Mouse (Mus musculus) lung, adult 2 months (tissue): Measurements from ENCODE around the gene Fam169b. TPM values are rescaled to one million over a fixed set of nuclear protein-coding genes. Genes with fewer than 3 reads are reported as not detected.

Experiments used
- DNase-seq: peaks from one replicate; pipeline ENCODE4 v3.0.0; 2022
- H3K4me1 ChIP-seq: fragments of 200-500 bp; 2 replicates; pipeline ENCODE4 v1.6.1; 2011; ENCODE audit warnings: low read length; ENCODE audit not compliant: control insufficient read depth, insufficient read depth
- H3K4me3 ChIP-seq: fragments of 200-500 bp; replicated peaks from 2 replicates; pipeline ENCODE3; 2011; ENCODE audit warnings: low read depth, mild to moderate bottlenecking, control low read depth, low read length; ENCODE audit errors: extremely low read depth
- CTCF ChIP-seq: fragments of 200-500 bp; IDR thresholded peaks from 2 replicates; pipeline ENCODE4 v1.5.1; 2011; ENCODE audit warnings: mild to moderate bottlenecking, low read length, control low read depth; ENCODE audit not compliant: insufficient read depth
- POLR2A ChIP-seq: fragments of 200-500 bp; IDR thresholded peaks from 2 replicates; pipeline ENCODE4 v1.6.1; 2011; ENCODE audit warnings: low read depth, mild to moderate bottlenecking, control low read depth, low read length, borderline replicate concordance; ENCODE audit errors: extremely low read depth
- WGBS: fragments of 180-500 bp; shearing (Covaris S2); methylation state at CpG from one replicate; pipeline ENCODE4 v1.1.7; 2018; 5-methylcytosine and 5-hydroxymethylcytosine counted together
- polyA plus RNA-seq: library from polyadenylated mRNA; depleted of rRNA; stranded (reverse); fragments of >200 nt; gene quantifications from 2 replicates; pipeline ENCODE4 v1.2.3, GENCODE M21; 2012; rRNA removed

The Fam169b gene
- polyA plus RNA-seq, 1 experiment: 3.7 TPM

DNA sequence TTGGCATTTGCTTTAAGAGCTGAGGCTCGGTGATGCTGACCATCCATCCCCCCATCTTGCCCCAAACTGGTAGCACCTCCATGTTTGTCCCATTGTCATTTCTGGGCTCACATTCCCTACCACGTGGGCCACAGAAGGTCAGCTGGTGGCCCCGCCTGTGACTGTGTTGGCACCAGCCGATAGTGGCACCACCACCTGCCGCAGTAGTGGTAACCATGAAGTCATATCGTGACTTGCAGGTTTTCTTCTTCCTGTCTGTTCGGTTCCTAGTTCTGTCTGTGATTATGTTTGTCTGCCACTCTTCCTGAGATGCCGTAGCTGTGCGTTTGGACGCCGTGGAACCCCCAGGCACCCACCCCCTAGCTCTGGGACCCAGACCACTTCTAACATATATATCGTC is 95.3 kb downstream of the Fam169b start:
- WGBS: 68% methylated on average over 12 of the region's 12 CpGs
- no peak overlapping the region for H3K4me3 ChIP-seq
- no peak for DNase-seq
- no peaks in the 10 kb centered on the region for H3K4me1 ChIP-seq
- TF ChIP-seq POLR2A (no peak), CTCF (no peak)

DNA sequence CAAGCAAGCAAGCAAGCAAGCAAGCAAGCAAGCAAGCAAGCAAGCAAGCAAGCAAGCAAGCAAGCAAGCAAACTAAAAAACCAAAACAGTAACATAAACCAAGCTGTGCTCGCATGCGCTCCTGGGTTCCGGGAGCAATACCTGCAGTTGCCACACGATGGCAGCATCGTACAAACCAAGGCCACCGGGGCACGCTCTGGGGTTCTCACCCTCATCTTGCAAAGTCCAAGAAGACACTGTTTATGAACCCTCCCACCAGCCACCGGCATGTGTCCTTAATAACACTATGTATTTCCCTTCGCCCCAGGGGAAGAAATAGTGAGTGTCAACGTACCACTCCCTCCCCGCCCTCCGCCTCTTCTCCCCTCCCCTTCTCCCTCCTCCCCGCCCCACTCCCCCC is 96.1 kb downstream of the Fam169b start:
- H3K4me1 ChIP-seq: no peaks in the 10 kb centered on the region
- no peak for TF ChIP-seq POLR2A
- peak; percentile 96 for TF ChIP-seq CTCF
- H3K4me3 ChIP-seq: no peak overlapping the region
- DNase-seq: peak; percentile 62
- WGBS: 0% methylated on average over 11 of the region's 13 CpGs

DNA sequence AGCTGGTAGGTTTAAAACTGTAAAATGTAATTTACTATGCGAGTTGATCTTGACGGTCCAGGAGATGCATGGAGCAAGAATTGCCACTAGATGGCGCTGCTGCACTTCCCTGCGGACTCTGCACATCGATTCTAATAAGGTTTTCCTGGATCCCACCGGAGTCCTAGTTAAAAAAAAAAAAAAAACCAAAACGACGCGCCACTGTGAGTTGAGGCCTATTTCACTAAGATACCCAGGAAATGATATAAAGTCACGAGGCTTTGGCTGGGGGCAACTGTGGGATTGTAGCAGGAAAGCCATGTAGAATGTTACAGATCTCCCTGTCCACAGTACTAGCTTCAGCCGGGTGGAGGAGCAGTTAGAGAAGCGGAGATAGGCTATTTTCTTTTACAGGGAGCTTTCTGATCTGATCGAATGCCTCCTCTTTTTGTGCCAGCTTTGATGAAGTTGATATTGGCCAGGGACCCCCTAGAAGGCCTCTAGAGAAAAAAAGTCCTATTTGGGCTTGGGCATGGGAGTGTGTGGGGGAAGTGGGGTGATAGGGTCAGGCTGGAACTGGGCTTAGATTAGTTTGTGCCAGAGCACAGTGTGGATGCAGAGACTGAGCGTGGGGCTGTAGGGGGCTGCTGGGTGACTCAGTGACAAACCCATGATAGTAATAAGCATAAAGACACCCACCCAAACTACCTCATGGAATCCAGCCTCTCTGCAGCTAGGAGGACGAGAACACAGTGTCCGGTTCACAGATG is 100.6 kb downstream of the Fam169b start:
- peak; percentile 44 for DNase-seq
- WGBS: 19% methylated on average over 16 of the region's 16 CpGs
- no peak overlapping the region for H3K4me3 ChIP-seq
- no peaks in the 10 kb centered on the region for H3K4me1 ChIP-seq
- peak; percentile 98 for TF ChIP-seq CTCF
- no peak for TF ChIP-seq POLR2A

DNA sequence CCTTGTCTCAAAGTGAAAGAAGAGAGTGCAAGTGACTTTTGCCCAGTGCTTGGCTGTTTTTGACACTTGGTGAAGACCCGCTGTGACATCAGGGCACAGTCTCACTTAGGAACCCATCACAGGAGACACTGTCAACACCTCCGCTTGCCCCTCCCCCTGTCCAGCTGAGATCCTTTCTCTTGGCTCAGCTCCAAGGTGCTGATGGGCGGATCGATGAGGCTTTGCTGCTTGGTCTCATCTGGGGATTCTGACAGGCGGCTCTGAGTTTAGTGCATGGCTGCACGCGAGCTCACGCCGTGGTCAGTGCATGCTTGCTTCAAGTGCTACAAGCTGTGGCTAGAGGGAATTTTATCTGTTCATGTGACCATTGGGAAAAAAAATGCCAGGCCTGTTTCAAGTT is 108.5 kb downstream of the Fam169b start:
- no peak for DNase-seq
- Histone ChIP-seq H3K4me1 (no peaks in the 10 kb centered on the region), H3K4me3 (no peak overlapping the region)
- TF ChIP-seq CTCF: no peak
- no peak for TF ChIP-seq POLR2A
- WGBS: 26% methylated on average over 9 of the region's 9 CpGs

DNA sequence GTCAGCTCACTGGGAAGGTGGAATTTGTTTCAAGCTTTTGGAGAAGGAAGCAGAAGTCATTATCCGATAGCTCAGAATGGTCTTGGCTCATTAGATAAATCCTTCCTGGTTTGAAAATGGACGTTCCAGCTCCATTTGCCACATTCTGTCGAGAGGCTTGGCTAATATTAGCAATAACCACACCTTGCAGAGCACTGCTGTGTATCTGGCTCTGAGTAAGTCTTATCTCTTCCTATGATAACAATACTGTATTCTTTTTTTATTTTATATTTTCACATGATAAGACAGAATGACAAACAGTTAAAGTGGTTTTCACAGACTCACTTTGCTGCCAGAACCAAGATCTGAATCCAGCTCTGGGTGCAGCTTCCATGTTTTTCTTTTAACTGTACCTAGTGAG is 113.1 kb downstream of the Fam169b start:
- Histone ChIP-seq H3K4me3 (no peak overlapping the region), H3K4me1 (no peaks in the 10 kb centered on the region)
- TF ChIP-seq POLR2A: no peak
- TF ChIP-seq CTCF: no peak
- no peak for DNase-seq
- WGBS: 57% methylated on average over 3 of the region's 3 CpGs

DNA sequence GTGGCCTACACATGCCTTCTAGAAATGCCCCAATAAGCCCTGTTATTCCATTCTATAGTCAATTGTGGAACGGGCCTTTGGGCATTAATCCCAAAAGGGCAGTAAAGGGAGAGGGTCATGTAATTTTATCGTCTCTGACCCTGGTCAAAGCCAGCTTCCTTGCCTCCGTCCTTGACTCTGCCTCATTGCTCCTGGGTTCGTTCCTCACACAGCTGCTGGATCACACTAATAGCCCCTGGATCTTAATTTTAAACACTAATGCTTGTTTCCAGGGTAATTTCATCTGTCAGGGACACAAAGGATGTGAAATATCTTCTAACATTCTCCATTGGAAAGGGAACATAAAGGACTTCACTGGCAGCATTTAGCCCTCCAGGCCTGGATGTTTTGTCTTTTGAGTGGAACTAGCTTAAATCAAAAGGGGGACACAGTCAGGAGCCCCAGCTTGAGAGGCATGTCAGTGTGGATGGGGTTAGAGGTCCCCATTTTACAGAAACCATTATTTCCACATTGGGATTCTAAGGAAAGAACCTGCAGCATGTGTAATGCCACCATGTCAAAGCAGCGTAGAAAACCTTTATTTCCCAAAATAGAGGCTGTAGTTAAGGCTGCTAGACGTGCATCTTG is 122.2 kb downstream of the Fam169b start:
- WGBS: 77% methylated on average over 6 of the region's 6 CpGs
- Histone ChIP-seq H3K4me3 (no peak overlapping the region), H3K4me1 (no peaks in the 10 kb centered on the region)
- TF ChIP-seq CTCF: no peak
- TF ChIP-seq POLR2A: no peak
- DNase-seq: no peak

DNA sequence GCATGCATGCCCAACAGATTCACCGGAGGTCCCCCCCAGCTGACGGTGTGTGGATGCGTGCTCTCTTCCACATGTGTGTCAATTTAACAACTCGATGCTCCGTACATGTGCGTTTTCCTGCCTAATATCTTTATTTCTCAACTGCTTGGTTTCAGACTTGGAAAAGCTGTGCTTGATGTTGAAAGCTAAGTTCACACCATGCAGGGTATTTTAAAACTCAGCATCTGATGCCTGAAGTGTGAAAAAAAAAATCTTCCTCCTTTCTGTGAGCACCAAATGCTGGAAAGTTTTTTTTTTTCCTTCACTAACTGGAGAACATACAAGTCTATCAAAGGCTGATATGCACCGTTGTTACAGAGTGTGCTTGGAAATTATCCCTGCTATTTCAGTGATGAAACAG is 126.9 kb downstream of the Fam169b start:
- WGBS: 84% methylated on average over 7 of the region's 7 CpGs
- no peak overlapping the region for H3K4me3 ChIP-seq
- TF ChIP-seq POLR2A (no peak), CTCF (no peak)
- DNase-seq: no peak
- no peaks in the 10 kb centered on the region for H3K4me1 ChIP-seq

DNA sequence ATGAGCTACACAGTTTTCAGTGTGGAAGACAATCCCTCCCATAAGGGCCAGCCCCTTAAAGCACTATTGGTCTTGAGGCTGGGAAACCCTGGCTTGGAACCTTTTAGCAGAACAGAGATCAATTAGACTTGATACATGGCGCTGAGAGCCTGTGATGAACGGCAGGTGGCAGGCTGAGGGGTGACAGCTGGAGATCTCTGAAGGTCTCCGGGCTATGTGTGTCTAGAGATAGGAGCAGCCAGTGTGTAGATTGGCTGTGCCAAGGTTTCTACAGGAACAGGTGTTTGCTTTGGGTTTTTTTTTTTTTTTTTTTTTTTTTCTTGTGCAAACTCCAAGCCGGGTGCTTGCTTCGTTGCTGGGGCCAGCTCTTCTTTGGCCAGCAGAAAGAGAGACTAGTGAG is 135.0 kb downstream of the Fam169b start:
- no peak for DNase-seq
- H3K4me3 ChIP-seq: no peak overlapping the region
- no peaks in the 10 kb centered on the region for H3K4me1 ChIP-seq
- WGBS: 37% methylated on average over 5 of the region's 5 CpGs
- TF ChIP-seq CTCF (no peak), POLR2A (no peak)

Other genes starting within 250 kb of the Fam169b start
- gene Pgpep1l, start 9.6 kb upstream of the Fam169b start, polyA plus RNA-seq: 0.37 and 1.5 TPM in 2 replicates